Mouse (Mus musculus): ENCODE data around the gene Rgs21. TPM values are rescaled to one million over a fixed set of nuclear protein-coding genes. Genes with fewer than 3 reads are reported as not detected.

Rgs21 gene
- total RNA-seq (2021) = not detected

DNA sequence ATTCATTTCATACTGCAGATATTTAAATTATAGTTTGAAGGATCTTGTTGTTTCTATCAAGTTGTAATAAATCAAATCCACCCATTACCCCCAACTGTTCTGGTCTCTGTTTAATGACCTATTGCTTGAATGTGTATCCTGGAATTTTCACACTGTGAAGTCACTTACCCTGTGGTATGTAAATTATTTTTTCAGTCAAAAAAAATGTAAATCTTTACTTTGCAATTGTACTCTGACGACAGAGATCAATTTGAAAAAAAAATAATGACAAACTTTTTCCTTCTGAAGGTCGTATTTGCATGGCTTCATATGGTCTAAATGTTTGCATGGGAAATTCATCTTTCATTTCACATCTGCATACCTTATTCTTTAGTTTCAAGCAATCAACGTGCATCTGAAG is at the start of gene Rgs21:
Gene Rgs21 (minus strand): TSS at position 101 of the 400 bp plus-strand sequence.
- intact Hi-C loops (cut with DNase I) = no loop called here
- no peak for DNase-seq

DNA sequence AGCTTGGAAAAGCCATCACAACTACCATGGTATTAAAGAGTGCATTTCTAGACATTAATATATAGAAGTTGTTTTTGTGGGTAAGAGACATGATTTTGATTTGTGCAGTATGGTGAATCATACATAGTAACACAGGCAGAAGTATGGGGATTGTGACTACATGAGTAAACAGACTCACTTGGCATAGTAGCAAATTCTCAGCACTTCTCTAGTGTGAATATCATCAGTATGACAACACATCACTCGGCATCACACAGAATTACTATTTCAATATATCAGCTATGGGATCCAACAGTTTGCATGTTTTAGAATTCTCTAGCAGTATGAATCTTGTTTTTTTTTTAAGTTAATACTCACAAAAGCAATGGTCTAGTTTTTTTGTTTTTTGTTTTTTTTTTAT is 36.6 kb upstream of the Rgs21 start:
- DNase-seq = no peak
- intact Hi-C loops (cut with DNase I) = no loop called here

DNA sequence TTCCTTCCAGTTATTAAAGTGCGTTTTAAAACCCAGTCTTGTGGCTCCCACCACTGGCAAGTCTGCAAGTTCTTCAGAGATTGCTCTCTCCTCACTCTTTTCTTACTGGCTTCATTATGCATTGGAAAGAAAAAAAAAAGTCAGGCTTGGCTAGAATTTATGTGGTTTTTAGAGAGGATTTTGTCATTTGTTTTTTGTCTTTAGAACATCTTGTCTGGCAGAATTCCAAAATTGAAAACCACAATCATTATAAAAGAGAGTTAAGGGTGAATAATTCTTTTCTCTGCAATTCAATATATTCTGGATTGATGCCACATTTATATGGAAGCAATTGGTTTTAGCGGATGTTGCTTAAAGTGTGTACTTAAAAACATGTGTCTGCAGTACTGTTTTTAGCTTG is 35.5 kb upstream of the Rgs21 start:
- DNase-seq = no peak
- intact Hi-C loops (cut with DNase I) = no loop called here

DNA sequence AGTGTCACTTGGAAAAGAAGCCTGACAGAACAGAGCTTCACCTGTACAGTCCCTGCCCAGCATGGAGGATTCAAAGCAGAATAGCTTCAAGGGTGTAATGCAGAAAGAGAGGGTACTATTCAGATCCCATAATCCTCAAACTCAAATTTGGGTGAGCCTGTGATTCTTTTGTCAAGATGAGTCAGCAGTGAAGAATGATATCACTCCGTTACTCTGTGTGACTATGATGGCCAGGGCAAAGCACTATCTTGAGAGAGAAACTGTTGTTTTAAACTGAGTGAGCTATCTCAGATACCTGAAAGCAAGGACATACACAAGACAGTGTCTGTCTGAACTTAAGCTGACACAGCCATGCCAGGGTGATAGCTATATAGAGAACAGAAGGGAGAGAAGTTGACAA is 11.9 kb upstream of the Rgs21 start:
- no peak for DNase-seq
- intact Hi-C loops (cut with DNase I) = no loop called here

DNA sequence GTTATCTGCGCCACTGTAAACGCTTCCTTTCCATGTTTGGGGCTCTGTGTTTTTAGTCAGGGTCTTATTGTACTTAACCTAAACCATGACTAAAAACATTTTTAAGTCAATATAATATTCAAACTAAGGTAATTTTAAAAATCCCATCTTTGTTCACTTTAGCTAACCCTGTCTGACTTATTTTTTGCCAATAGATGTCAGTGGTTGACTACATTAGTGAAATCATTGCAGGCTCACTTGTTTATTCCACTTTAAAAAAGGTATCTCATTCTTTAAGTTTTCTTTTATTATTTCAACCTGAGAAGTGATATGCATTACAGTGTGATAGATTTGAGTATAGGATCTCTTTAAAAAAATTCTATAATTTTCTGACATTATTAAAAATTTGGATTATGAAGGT is 5.5 kb upstream of the Rgs21 start:
- no peak for DNase-seq
- intact Hi-C loops (cut with DNase I) = no loop called here

DNA sequence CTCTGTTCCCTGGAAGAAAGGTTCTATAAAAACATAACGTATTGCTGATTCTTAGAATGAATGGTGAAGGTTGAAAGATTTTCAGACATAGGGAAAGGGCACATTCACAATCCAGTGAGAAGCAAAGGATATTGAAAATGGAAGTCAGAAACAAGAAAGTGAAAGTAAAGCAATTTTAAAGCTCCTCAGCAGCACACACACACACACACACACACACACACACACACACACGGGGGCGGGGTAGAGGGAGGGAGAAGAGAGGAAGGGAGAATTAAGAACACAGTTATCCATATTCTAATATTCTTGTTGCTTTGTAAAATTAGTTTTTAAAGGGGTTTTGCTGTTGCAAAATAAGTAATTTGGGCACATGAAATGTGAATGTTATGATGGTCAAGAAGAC is 2.4 kb upstream of the Rgs21 start:
- intact Hi-C loops (cut with DNase I) = no loop called here
- DNase-seq = no peak

DNA sequence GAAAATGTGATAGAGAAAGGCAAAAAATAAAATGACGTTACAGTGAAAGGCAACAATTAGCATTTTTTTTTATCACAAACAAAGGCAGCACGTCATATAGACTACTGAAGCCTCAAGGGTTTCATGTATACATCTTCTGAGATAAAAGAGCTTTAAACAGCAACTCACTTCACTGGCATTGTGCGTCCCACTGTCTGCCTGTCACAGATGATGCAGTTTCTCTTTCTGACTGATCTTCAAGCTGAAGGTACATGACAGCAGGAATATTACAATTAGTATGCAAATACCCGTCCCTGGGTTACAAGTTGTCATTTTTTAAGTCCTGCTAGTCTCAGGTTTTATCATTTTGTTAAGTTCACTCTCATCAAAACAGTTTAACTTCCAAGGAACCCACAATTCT is 22.3 kb downstream of the Rgs21 start:
- no peak for DNase-seq
- intact Hi-C loops (cut with DNase I) = no loop called here

DNA sequence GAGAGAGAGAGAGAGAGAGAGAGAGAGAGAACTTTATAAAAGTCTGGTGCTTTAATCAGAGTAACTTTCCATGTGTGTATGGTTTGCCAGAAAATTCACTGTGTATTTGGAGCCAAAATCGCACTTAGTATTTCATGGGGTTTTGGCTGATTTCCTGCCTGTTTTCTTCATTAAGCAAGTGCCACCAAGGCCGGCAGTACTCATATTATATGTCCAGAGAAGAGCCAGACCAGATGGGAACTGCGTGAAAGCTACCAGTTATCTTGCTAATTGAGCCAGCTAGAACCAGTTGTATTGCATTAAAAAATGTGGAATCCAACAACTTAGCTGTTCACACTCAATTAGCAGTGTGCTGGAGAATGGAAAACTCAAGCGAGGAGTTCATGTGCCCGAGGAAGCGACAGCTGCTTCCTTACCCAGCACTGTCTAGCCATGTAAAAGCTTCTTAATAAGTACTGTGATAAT is 22.9 kb downstream of the Rgs21 start:
- intact Hi-C loops (cut with DNase I) = no loop called here
- DNase-seq = peak in 1 of 2 experiments; percentile 2

DNA sequence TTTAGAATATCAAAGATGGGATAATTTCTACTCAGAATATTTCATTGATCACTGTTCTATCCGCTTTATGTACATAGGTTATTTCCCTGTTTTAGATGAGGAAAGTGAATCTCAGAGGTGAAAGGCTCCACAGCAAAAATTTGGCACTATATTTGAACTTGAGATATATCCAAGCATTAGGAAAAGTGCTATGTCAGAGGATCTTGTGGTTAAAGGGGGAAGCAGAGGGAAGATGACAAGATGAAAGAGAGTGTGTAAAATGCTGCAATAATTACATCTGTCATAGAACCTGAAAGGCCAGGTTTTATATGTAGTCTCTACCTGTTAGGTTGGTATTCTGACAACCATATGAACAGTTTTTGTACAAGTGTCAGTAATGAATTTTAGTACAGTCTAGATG is 35.7 kb downstream of the Rgs21 start:
- intact Hi-C loops (cut with DNase I) = no loop called here
- no peak for DNase-seq

DNA sequence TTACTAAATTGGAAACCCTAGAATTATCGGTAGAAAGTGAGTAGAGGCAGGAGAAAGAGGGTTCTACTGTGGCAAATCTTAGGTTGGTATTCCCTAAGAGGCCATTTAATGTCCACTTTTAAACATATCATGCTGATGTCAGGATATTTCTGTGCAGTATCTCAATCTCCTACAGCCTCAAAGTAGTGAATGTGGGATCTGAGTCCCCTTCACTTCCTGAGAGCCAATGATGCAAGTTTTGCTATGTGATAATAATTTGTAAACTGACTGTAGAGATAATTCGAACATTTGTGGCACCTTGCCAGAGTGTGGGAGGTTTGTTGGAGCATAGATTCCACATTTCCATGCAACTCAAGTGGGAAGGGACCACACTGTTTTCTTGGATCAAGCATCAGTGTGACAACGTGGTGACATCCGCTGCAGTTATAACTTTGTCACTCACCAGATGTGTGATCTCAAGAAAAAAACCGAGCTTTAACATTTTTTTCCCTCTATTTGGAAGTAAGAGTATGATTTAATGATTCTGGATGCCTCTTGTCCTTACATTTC is 49.5 kb downstream of the Rgs21 start:
- intact Hi-C loops (cut with DNase I) = no loop called here
- peak; percentile 2 to 8 for DNase-seq

DNA sequence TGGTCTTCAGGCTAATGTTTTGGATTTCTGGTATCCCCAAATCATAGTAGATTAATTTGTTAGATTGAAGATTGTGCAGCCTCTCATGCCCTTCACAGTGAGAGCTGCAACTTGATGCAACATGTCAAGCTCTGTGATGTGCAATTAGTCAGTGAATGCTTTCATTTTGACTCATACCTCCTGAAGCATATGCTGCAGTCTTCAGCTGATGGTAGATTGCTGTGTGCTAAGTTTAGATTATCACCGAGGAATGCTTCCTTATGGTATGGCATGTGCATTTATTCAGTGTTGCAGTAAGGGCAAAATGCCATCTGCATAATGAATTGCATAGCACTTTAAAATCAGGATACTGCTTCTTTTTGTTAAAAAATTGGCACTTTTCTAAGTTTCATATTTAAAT is 65.2 kb downstream of the Rgs21 start:
- intact Hi-C loops (cut with DNase I) = no loop called here

DNA sequence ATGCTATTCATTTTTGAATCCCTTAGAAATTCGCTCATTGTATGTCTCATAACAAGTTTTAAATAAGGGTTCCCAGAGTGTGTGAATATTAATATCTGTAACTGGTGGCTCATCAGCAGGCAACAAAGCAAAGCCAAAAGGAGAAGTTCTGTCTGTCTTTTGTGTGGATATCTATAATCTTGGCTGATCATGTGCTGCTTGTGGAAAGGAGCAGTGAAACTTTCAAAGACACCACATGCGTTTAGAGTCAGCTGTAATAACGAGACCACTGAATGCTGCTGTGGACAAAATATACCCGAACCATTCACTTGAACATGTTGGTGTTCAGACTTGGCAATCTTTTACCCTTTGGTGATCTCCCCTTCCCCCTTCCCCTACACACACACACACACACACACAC is 67.0 kb downstream of the Rgs21 start:
- no peak for DNase-seq
- intact Hi-C loops (cut with DNase I) = no loop called here

More for the DNA sequence above, 65.2 kb downstream of the Rgs21 start:
- DNase-seq = no peak

DNA sequence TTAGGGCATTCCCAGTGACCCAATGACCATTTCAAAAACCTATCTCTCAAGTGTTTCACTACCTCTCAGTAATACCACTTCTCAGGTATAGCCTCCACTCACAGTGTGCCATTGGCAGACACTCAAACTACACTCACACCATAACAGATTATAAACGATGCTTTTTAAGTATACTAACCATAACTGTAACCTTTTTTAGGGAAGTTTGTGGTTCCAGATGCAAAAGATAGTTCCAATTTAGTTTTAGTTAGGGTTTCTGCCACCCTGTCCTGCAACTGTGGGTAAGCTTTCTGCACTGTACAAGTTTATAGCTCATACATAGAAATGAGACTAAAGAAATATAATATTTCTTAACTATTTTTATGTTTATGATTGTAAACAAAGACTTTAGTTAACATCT is 67.7 kb downstream of the Rgs21 start:
- DNase-seq = no peak
- intact Hi-C loops (cut with DNase I) = no loop called here

DNA sequence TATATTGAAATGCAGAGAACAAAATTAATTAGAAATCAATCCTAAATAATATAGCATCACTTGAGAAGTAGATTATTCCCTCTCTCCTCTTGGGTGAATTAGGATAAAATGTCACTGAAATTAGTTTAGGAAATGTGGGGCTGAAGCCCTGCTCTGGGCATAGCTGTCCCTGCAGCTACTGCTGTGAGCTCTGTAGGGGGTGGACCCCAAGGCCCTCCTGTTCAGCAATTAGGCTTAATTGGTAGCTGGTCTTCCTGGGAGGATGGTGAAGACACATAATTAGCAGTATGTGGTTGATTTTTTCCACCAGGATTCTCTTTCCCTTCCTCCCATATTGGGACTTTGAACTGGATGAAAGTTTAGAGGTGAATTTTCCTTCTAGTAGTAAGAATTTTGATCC is 68.7 kb downstream of the Rgs21 start:
- no peak for DNase-seq
- intact Hi-C loops (cut with DNase I) = no loop called here

DNA sequence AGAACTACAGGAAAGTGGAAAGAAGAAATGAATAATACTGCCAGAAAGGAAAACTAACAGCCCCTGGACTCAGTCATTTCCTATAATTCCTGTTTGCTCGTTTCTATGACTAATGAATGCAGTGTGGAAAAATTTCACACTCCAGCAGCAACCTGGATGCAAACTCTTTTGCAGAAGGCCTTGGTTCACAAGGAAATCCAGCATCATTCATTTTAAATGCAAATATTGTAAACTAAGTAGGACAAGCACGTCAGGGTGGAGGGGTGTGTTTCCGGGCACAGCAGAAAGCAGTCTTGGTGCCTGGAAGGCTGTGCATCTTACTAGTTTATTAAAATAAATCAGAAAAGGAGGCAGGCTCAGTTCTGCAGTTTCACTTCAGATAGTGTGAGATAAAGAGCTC is 69.4 kb downstream of the Rgs21 start:
- intact Hi-C loops (cut with DNase I) = no loop called here
- DNase-seq = no peak

DNA sequence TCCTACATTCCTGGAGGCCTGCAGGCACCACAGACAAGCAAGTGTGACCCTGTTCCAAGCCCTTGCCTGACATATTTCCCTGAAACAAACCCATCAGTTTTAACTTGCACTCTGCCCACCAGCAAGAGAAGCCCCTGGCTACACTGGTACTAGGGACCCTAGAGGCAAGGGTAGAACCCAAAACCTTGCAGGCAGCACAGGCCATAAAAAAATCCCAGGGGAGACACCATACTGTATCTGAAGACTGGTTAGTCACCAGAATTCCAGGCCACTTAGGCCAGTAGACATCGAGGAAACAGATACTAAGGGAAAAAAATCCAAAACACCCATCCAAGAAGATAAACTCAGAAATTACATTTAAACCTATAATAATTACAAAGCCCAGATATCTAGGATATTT is 74.1 kb downstream of the Rgs21 start:
- no peak for DNase-seq
- intact Hi-C loops (cut with DNase I) = no loop called here

DNA sequence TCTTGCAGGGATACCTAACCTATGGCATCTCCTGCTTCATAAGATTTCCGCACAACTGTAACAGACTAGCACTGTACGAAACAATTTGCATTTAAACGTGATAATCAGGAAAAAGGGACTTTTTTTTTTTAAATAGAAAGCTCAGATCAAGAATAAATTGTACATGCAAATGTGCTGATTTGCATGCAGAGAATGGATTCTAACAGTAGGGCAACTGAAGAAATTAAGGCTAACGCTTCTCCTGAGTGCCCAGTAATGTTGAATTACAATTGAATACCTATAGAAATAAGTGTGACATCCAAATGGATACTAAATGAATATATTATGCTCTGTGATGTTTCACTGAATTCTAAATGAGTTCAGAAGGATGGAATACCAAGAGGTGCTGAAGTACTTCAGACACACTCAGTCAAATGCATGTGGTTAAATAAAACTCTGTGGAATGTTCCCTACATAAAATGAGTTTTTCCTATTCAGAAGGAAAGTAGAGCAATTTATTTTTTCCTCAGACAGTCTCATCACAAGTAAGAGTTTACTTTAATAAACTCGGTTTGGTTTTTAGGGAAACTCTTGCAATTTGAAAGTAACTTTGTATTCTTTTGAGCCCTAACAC is 79.1 kb downstream of the Rgs21 start:
- intact Hi-C loops (cut with DNase I) = no loop called here
- no peak for DNase-seq

Other genes with a start within 250 kb of the Rgs21 start
- under 1 TPM; 0.74 to 0.91 TPM for gene Rgs18, start 207.8 kb upstream of the Rgs21 start, total RNA-seq (2021)

Data from heart, postnatal 10 days (tissue).